Mouse (Mus musculus) limb, embryonic 15.5 days (tissue): Measurements from ENCODE around the gene Cst3. TPM values are rescaled to one million over a fixed set of nuclear protein-coding genes. Genes with fewer than 3 reads are reported as not detected.

Experiments
- ATAC-seq: fragments of 200-750 bp; cut with Nextera tagmentation; 2 replicates; pipeline ENCODE4 v1.8.0; 2017; ENCODE audit warnings: low read depth, moderate TSS enrichment; ENCODE audit not compliant: insufficient number of reproducible peaks, low FRiP score, low TSS enrichment
- H3K27ac ChIP-seq: fragments of 300-500 bp; sonication (generic); 2 replicates; pipeline ENCODE4 v1.5.1; 2015; ENCODE audit warnings: moderate library complexity, mild to moderate bottlenecking, inconsistent platforms
- H3K27me3 ChIP-seq: fragments of 300-500 bp; sonication (generic); 2 replicates; pipeline ENCODE4 v1.6.1; 2015; ENCODE audit warnings: inconsistent platforms
- H3K36me3 ChIP-seq: fragments of 300-500 bp; sonication (generic); 2 replicates; pipeline ENCODE4 v1.6.1; 2015; ENCODE audit warnings: inconsistent platforms
- H3K4me1 ChIP-seq: fragments of 300-500 bp; sonication (generic); 2 replicates; pipeline ENCODE4 v1.6.1; 2015; ENCODE audit warnings: inconsistent platforms
- H3K4me2 ChIP-seq: fragments of 300-500 bp; sonication (generic); 2 replicates; pipeline ENCODE4 v1.6.1; 2015; ENCODE audit warnings: mild to moderate bottlenecking, inconsistent platforms
- H3K4me3 ChIP-seq: fragments of 300-500 bp; sonication (generic); 2 replicates; pipeline ENCODE4 v1.5.1; 2015; ENCODE audit warnings: mild to moderate bottlenecking, inconsistent platforms
- H3K9ac ChIP-seq: fragments of 300-500 bp; sonication (generic); 2 replicates; pipeline ENCODE4 v1.6.1; 2015; ENCODE audit warnings: inconsistent platforms
- H3K9me3 ChIP-seq: fragments of 300-500 bp; sonication (generic); 2 replicates; pipeline ENCODE4 v1.6.1; 2016; ENCODE audit warnings: inconsistent platforms
- WGBS: fragments of 180-500 bp; shearing (Covaris S2); methylation state at CpG from one replicate; pipeline ENCODE4 v1.1.7; 2015; 5-methylcytosine and 5-hydroxymethylcytosine counted together
- polyA plus RNA-seq: library from polyadenylated mRNA; unstranded; fragments of >200 nt; fragmentation: Nextera tagmentation; extraction: Ambion mirVana; gene quantifications from 2 replicates; pipeline ENCODE4 v1.2.1, GENCODE M21; 2015

The Cst3 gene
- polyA plus RNA-seq, 1 experiment from 2014 or later, result 548 TPM

DNA sequence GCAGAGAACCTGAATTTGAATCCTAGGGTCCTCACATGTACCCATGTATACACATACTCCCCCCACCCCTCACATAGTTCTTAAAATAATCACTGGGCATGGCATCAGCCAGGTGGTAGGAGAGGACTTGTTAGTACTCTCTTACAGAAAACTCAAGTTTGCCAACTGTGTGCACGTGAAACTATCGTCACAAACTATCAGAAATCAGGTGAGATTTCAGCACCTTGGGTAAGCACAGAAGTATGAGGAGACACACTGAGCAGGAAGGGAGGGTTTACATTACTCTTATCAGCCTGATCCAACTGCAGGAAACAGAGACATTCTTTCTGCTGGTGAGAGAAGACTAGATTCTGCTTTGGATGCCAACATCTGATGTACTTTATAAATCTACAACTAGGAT lies 36.3 kb downstream of the Cst3 start:
- ATAC-seq, result no peak
- H3K9me3 ChIP-seq, result no peaks in the 10 kb centered on the region
- 90% methylated on average over 2 of the region's 2 CpGs for WGBS
- no peak overlapping the region for H3K4me3 ChIP-seq
- H3K27me3 ChIP-seq, result no peaks in the 10 kb centered on the region
- H3K36me3 ChIP-seq, result no peaks in the 10 kb centered on the region
- no peak overlapping the region for H3K4me2 ChIP-seq
- no peak overlapping the region for H3K27ac ChIP-seq
- H3K4me1 ChIP-seq, result no peaks in the 10 kb centered on the region
- no peak overlapping the region for H3K9ac ChIP-seq

DNA sequence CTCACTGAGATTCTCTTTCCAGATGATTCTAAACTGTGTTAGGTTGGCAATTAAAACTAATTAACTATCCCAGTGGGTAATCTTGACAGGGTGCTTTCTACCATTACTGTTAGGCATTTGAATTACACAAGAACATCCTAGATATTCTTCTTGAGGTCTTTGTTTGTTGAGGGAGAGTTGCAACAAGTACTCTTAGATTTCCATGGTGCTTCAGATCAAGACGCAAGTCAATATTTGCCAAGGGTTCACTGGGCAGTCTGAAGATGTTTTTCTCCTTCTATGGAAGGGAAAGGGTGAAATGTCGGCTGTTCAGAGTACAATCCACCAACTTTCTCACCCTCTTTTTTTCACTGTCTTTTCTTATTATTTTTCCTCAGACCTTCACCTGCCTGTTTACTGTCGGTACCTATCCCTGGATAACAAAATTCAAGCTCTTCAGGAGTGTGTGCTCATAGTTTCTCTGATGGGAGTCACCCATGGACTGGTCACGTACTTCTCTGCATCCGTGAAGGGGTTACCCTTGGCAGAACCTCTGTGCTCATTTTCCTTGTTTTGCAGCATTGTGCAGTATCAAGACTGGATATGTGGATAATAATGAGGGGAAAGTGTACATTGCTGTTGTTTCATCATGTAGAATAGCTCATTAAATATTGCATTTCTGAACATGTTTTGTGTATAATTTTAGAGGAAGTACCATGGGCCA lies 37.3 kb downstream of the Cst3 start:
- WGBS, result 88% methylated on average over 5 of the region's 5 CpGs
- Histone ChIP-seq H3K27ac (no peak overlapping the region), H3K27me3 (no peaks in the 10 kb centered on the region), H3K4me1 (no peaks in the 10 kb centered on the region), H3K9ac (no peak overlapping the region), H3K36me3 (no peaks in the 10 kb centered on the region), H3K4me2 (no peak overlapping the region), H3K4me3 (no peak overlapping the region), H3K9me3 (no peaks in the 10 kb centered on the region)
- no peak for ATAC-seq

DNA sequence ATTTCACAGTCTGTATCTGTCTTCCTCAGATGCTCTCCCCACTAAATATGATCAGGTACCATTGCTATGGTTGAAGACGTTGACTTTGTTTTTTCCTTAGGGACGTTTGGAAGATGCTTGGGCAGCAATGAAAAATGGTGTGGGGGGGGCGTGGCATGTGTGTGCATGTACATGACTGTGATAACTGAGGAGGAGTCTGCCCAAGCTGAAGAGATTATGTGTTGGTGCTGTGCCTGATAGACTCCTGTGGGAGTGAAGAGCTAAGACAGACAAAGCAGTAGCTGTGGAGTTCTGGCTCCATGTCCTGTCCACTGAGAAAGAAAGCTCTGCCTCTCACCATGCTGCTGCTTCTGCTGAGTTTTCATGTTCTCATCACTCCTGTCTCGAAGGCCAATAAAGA lies 40.6 kb downstream of the Cst3 start, which contains the start of gene Cst9:
Gene Cst9 (plus strand): TSS at position 236 of the 400 bp plus-strand sequence.
- H3K9ac ChIP-seq, result no peak within 1 kb of the TSS
- no peaks in the 10 kb centered on the region for H3K4me1 ChIP-seq
- no peak within 1 kb of the TSS for H3K27ac ChIP-seq
- H3K4me2 ChIP-seq, result no peak within 1 kb of the TSS
- H3K9me3 ChIP-seq, result no peaks in the 10 kb centered on the region
- WGBS, result 61% methylated on average over 4 of the region's 4 CpGs
- H3K27me3 ChIP-seq, result no peaks in the 10 kb centered on the region
- H3K36me3 ChIP-seq, result no peaks in the 10 kb centered on the region
- no peak for ATAC-seq
- H3K4me3 ChIP-seq, result no peak within 1 kb of the TSS

DNA sequence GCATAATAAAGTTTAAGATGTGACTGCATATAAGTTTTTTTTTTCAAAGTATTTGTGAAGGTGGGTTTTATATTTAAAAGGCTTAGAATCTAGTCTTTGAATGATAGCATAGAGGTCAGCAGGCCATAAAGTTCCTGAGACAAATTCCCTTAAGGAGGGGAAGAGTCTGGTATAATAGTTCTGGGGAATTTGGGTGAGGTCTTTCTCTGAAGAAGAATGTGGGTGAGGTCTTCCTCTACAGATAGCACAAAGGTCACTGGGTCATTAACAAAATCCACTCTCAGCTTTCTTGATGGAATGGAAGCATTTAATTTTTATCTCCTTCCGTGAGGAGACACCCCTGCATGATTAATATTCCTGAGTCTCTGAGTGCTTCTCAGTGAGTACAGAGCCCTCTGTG lies 49.5 kb downstream of the Cst3 start:
- 56% methylated on average over 1 of the region's 1 CpGs for WGBS
- H3K9me3 ChIP-seq, result no peaks in the 10 kb centered on the region
- no peaks in the 10 kb centered on the region for H3K27me3 ChIP-seq
- H3K27ac ChIP-seq, result no peak overlapping the region
- no peak overlapping the region for H3K9ac ChIP-seq
- no peak overlapping the region for H3K4me2 ChIP-seq
- no peaks in the 10 kb centered on the region for H3K4me1 ChIP-seq
- ATAC-seq, result no peak
- no peak overlapping the region for H3K4me3 ChIP-seq
- H3K36me3 ChIP-seq, result no peaks in the 10 kb centered on the region

Other genes with a start within 250 kb of the Cst3 start
- 78.0 and 80.2 TPM in 2 replicates for gene Nxt1, start 203.1 kb downstream of the Cst3 start, polyA plus RNA-seq
- 20.1 and 20.7 TPM in 2 replicates for gene Gzf1, start 194.7 kb downstream of the Cst3 start, polyA plus RNA-seq
- 3.3 and 4.2 TPM in 2 replicates for gene Napb, start 143.2 kb downstream of the Cst3 start, polyA plus RNA-seq
- not detected in 2 replicates for gene Cstl1, start 125.3 kb downstream of the Cst3 start, polyA plus RNA-seq
- not detected in 2 replicates for gene Cst11, start 104.2 kb downstream of the Cst3 start, polyA plus RNA-seq
- 0.31 and 0.70 TPM in 2 replicates for gene 8030411F24Rik, start 93.7 kb downstream of the Cst3 start, polyA plus RNA-seq
- not detected in 2 replicates for gene Cst12, start 86.3 kb downstream of the Cst3 start, polyA plus RNA-seq
- gene Cst8, start 76.9 kb downstream of the Cst3 start, polyA plus RNA-seq, result not detected in 2 replicates
- gene Cst13, start 55.6 kb downstream of the Cst3 start, polyA plus RNA-seq, result not detected in 2 replicates
- not detected in 2 replicates for gene Cst9, start 40.5 kb downstream of the Cst3 start, polyA plus RNA-seq
- not detected in 2 replicates for gene 9230104L09Rik, start 10.7 kb downstream of the Cst3 start, polyA plus RNA-seq
- not detected in 2 replicates for gene Gm1330, start 127.6 kb upstream of the Cst3 start, polyA plus RNA-seq
- not detected in 2 replicates for gene Gm10750, start 141.5 kb upstream of the Cst3 start, polyA plus RNA-seq